Mouse (Mus musculus): ENCODE measurements around the gene Bcat2. TPM values are rescaled to one million over a fixed set of nuclear protein-coding genes. Genes with fewer than 3 reads are reported as not detected.

Bcat2 gene
- polyA plus RNA-seq, 2 experiments: 35.9 to 40.6 TPM

GRCm38 (mm10) chr7:45634946-45635681, 65.2 kb downstream of the Bcat2 start:
- Histone ChIP-seq H3K27me3 (ENCODE audit: control insufficient read depth, insufficient read depth, low read length) (no peaks in the 10 kb centered on the region; the same call in 1 of the 2 replicates), H3K4me2 (ENCODE audit: low read depth) (no peak overlapping the region), H3K4me1 (replicated peaks; ENCODE audit: control insufficient read depth in 2 of 2, insufficient read depth in 2 of 2, low read length in 1 of 2) (no peaks in the 10 kb centered on the region; a peak in 2 of 4 replicates), H3K36me3 (replicated peaks; ENCODE audit: control insufficient read depth, insufficient read depth, low read depth) (no peaks in the 10 kb centered on the region), H3K27ac (no peak overlapping the region), H3K9me3 (ENCODE audit: control insufficient read depth, low read length) (no peaks in the 10 kb centered on the region), H3K9ac (replicated peaks) (no peak overlapping the region), H3K4me3 (ENCODE audit: insufficient read depth in 1 of 2, low read depth in 2 of 2, low read length in 2 of 2) (no peak overlapping the region)
- WGBS (ENCODE audit: insufficient replicate concordance): 47% methylated on average over 11 of the region's 11 CpGs
- DNase-seq (ENCODE audit: low read depth in 3 of 3, low spot score in 3 of 3) (peak in 1 of 3 experiments; percentile 14), ATAC-seq (ENCODE audit: insufficient read depth) (peak; percentile 27; the same call in 1 of the 2 replicates)
- TF ChIP-seq CTCF (IDR thresholded peaks at IDR 0.05; ENCODE audit: low read depth) (no peak), EP300 (IDR thresholded peaks at IDR 0.05; ENCODE audit: low read depth) (no peak)

DNA sequence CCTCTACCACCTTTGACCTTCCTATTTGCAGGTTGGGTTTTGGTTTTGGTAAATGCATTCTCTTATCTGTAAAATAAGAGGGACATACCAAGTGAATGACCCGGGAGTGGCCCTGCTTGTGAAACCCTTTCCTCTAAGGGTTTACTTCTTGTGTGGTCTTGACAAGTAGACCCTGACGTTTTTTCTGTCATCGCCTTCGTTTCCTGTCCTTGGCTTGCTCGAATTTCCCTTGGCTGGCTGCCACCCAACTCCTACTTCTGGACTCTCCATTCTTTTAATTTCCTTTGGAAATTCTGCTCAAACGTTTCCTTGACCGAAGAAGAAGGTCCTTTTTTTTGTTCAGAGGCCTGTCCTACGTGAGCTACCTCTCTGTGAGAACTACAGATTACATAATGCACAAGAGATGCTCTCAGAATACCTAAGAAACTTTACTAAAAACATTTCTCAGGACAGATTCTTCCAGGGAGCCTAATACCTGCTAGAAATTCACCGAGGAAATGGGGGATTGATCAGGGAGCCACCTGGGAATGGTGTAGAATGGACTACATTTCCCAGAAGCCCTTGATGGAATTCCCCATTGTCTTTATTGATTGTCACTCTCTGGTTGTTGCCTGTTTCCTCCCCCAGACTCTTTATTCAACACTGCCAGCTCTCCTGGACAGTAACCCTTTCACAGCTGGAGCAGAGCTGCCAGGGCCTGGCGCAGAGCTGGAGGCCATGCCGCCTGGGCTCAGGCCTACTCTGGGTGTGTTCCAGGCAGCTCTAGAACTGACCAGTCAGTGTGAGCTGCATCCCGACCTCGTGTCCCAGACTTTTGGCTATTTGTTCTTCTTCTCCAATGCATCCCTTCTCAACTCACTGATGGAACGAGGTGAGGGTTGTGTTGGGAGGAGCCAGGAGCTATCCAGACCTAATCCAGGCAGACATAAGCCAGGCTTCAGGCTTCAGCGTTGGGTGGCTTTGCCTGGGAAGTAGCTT, 66.0 kb downstream of the Bcat2 start:
- no peaks in the 10 kb centered on the region; the same call in 1 of the 2 replicates for H3K27me3 ChIP-seq (ENCODE audit: control insufficient read depth, insufficient read depth, low read length)
- WGBS (ENCODE audit: insufficient replicate concordance): 47% methylated on average over 15 of the region's 15 CpGs
- H3K4me3 ChIP-seq (ENCODE audit: insufficient read depth in 1 of 2, low read depth in 2 of 2, low read length in 2 of 2): no peak overlapping the region
- DNase-seq (ENCODE audit: low read depth in 3 of 3, low spot score in 3 of 3): no peak
- H3K9me3 ChIP-seq (ENCODE audit: control insufficient read depth, low read length): no peaks in the 10 kb centered on the region
- TF ChIP-seq CTCF (IDR thresholded peaks at IDR 0.05; ENCODE audit: low read depth): no peak
- no peak for TF ChIP-seq EP300 (IDR thresholded peaks at IDR 0.05; ENCODE audit: low read depth)
- H3K4me2 ChIP-seq (ENCODE audit: low read depth): no peak overlapping the region
- H3K4me1 ChIP-seq (replicated peaks; ENCODE audit: control insufficient read depth in 2 of 2, insufficient read depth in 2 of 2, low read length in 1 of 2): no peaks in the 10 kb centered on the region; a peak in 2 of 4 replicates
- no peak for ATAC-seq (ENCODE audit: insufficient read depth)
- H3K9ac ChIP-seq (replicated peaks): no peak overlapping the region
- no peaks in the 10 kb centered on the region for H3K36me3 ChIP-seq (replicated peaks; ENCODE audit: control insufficient read depth, insufficient read depth, low read depth)
- no peak overlapping the region for H3K27ac ChIP-seq

GRCm38 (mm10) chr7:45637710-45638109, 67.8 kb downstream of the Bcat2 start:
- TF ChIP-seq EP300 (IDR thresholded peaks at IDR 0.05; ENCODE audit: low read depth): no peak
- no peak for TF ChIP-seq CTCF (IDR thresholded peaks at IDR 0.05; ENCODE audit: low read depth)
- ATAC-seq (ENCODE audit: insufficient read depth) (no peak), DNase-seq (ENCODE audit: low read depth in 3 of 3, low spot score in 3 of 3) (no peak)
- H3K4me1 ChIP-seq (replicated peaks; ENCODE audit: control insufficient read depth in 2 of 2, insufficient read depth in 2 of 2, low read length in 1 of 2): no peaks in the 10 kb centered on the region; a peak in 2 of 4 replicates
- no peak overlapping the region for H3K27ac ChIP-seq
- no peak overlapping the region for H3K4me3 ChIP-seq (ENCODE audit: insufficient read depth in 1 of 2, low read depth in 2 of 2, low read length in 2 of 2)
- WGBS (ENCODE audit: insufficient replicate concordance): 70% methylated on average over 6 of the region's 6 CpGs
- no peak overlapping the region for H3K4me2 ChIP-seq (ENCODE audit: low read depth)
- no peak overlapping the region for H3K9ac ChIP-seq (replicated peaks)
- H3K9me3 ChIP-seq (ENCODE audit: control insufficient read depth, low read length): no peaks in the 10 kb centered on the region
- H3K36me3 ChIP-seq (replicated peaks; ENCODE audit: control insufficient read depth, insufficient read depth, low read depth): no peaks in the 10 kb centered on the region
- H3K27me3 ChIP-seq (ENCODE audit: control insufficient read depth, insufficient read depth, low read length): no peaks in the 10 kb centered on the region

- no peaks in the 10 kb centered on the region for H3K9me3 ChIP-seq (ENCODE audit: control insufficient read depth, low read length)
- no peak overlapping the region for H3K9ac ChIP-seq (replicated peaks)
- ATAC-seq (ENCODE audit: insufficient read depth) (peak; percentile 45; the same call in 1 of the 2 replicates), DNase-seq (ENCODE audit: low read depth in 3 of 3, low spot score in 3 of 3) (peak in 1 of 3 experiments; percentile 22)
- no peaks in the 10 kb centered on the region for H3K27me3 ChIP-seq (ENCODE audit: control insufficient read depth, insufficient read depth, low read length)
- no peak overlapping the region for H3K27ac ChIP-seq
- H3K4me3 ChIP-seq (ENCODE audit: insufficient read depth in 1 of 2, low read depth in 2 of 2, low read length in 2 of 2): no peak overlapping the region
- H3K36me3 ChIP-seq (replicated peaks; ENCODE audit: control insufficient read depth, insufficient read depth, low read depth): no peaks in the 10 kb centered on the region
- peak overlapping the region; percentile 28; the same call in 1 of the 2 replicates for H3K4me2 ChIP-seq (ENCODE audit: low read depth)
- TF ChIP-seq CTCF (IDR thresholded peaks at IDR 0.05; ENCODE audit: low read depth): no peak
- no peak for TF ChIP-seq EP300 (IDR thresholded peaks at IDR 0.05; ENCODE audit: low read depth)
- 64% methylated on average over 29 of the region's 29 CpGs for WGBS (ENCODE audit: insufficient replicate concordance)
- H3K4me1 ChIP-seq (replicated peaks; ENCODE audit: control insufficient read depth in 2 of 2, insufficient read depth in 2 of 2, low read length in 1 of 2): peaks cover 0 to 6% of the 10 kb centered on the region in 2 experiments; a peak in 2 of 4 replicates
Measured at GRCm38 (mm10) chr7:45638623-45639401, 68.9 kb downstream of the Bcat2 start.

Other genes starting within 250 kb of the Bcat2 start
Only the 30 nearest of the 36 such genes appear.
- gene Lin7b, start 199.6 kb upstream of the Bcat2 start, polyA plus RNA-seq (2012; rRNA removed): 0.10 and 0.23 TPM in 2 replicates
- gene Lin7b, start 199.6 kb upstream of the Bcat2 start, polyA plus RNA-seq (2014; fragmentation: Nextera tagmentation; extraction: Ambion mirVana): 0.20 TPM in 1 of 2 replicates, not detected in the other
- 132 and 203 TPM in 2 replicates for gene Snrnp70, start 174.4 kb upstream of the Bcat2 start, polyA plus RNA-seq (2012; rRNA removed)
- 28.0 and 28.8 TPM in 2 replicates for gene Snrnp70, start 174.4 kb upstream of the Bcat2 start, polyA plus RNA-seq (2014; fragmentation: Nextera tagmentation; extraction: Ambion mirVana)
- not detected in 2 replicates for gene Kcna7, start 164.5 kb upstream of the Bcat2 start, polyA plus RNA-seq (2012; rRNA removed)
- gene Kcna7, start 164.5 kb upstream of the Bcat2 start, polyA plus RNA-seq (2014; fragmentation: Nextera tagmentation; extraction: Ambion mirVana): not detected in 2 replicates
- 0.04 and 0.20 TPM in 2 replicates for gene Ntf5, start 156.5 kb upstream of the Bcat2 start, polyA plus RNA-seq (2012; rRNA removed)
- 0.18 and 0.19 TPM in 2 replicates for gene Ntf5, start 156.5 kb upstream of the Bcat2 start, polyA plus RNA-seq (2014; fragmentation: Nextera tagmentation; extraction: Ambion mirVana)
- gene Lhb, start 149.3 kb upstream of the Bcat2 start, polyA plus RNA-seq (2012; rRNA removed): not detected in 2 replicates
- not detected in 2 replicates for gene Lhb, start 149.3 kb upstream of the Bcat2 start, polyA plus RNA-seq (2014; fragmentation: Nextera tagmentation; extraction: Ambion mirVana)
- gene Gys1, start 135.3 kb upstream of the Bcat2 start, polyA plus RNA-seq (2012; rRNA removed): 3.2 and 3.6 TPM in 2 replicates
- gene Gys1, start 135.3 kb upstream of the Bcat2 start, polyA plus RNA-seq (2014; fragmentation: Nextera tagmentation; extraction: Ambion mirVana): 2.8 and 3.1 TPM in 2 replicates
- gene Ruvbl2, start 132.1 kb upstream of the Bcat2 start, polyA plus RNA-seq (2012; rRNA removed): 65.7 and 69.5 TPM in 2 replicates
- 67.5 and 82.7 TPM in 2 replicates for gene Ruvbl2, start 132.1 kb upstream of the Bcat2 start, polyA plus RNA-seq (2014; fragmentation: Nextera tagmentation; extraction: Ambion mirVana)
- gene Ftl1, start 110.3 kb upstream of the Bcat2 start, polyA plus RNA-seq (2012; rRNA removed): 1,846 and 1,956 TPM in 2 replicates
- 4,811 and 5,161 TPM in 2 replicates for gene Ftl1, start 110.3 kb upstream of the Bcat2 start, polyA plus RNA-seq (2014; fragmentation: Nextera tagmentation; extraction: Ambion mirVana)
- 57.9 and 68.5 TPM in 2 replicates for gene Bax, start 103.3 kb upstream of the Bcat2 start, polyA plus RNA-seq (2012; rRNA removed)
- gene Bax, start 103.3 kb upstream of the Bcat2 start, polyA plus RNA-seq (2014; fragmentation: Nextera tagmentation; extraction: Ambion mirVana): 49.7 and 62.4 TPM in 2 replicates
- 0.06 and 0.13 TPM in 2 replicates for gene Tulp2, start 88.3 kb upstream of the Bcat2 start, polyA plus RNA-seq (2012; rRNA removed)
- gene Tulp2, start 88.3 kb upstream of the Bcat2 start, polyA plus RNA-seq (2014; fragmentation: Nextera tagmentation; extraction: Ambion mirVana): 0.47 and 0.57 TPM in 2 replicates
- not detected in 2 replicates for gene Gm45808, start 83.3 kb upstream of the Bcat2 start, polyA plus RNA-seq (2012; rRNA removed)
- 0.20 TPM in 1 of 2 replicates, not detected in the other for gene Gm45808, start 83.3 kb upstream of the Bcat2 start, polyA plus RNA-seq (2014; fragmentation: Nextera tagmentation; extraction: Ambion mirVana)
- 1.5 and 2.2 TPM in 2 replicates for gene Dhdh, start 81.3 kb upstream of the Bcat2 start, polyA plus RNA-seq (2012; rRNA removed)
- gene Dhdh, start 81.3 kb upstream of the Bcat2 start, polyA plus RNA-seq (2014; fragmentation: Nextera tagmentation; extraction: Ambion mirVana): 1.6 and 1.8 TPM in 2 replicates
- gene Nucb1, start 59.7 kb upstream of the Bcat2 start, polyA plus RNA-seq (2012; rRNA removed): 48.2 and 58.8 TPM in 2 replicates
- 81.7 and 97.2 TPM in 2 replicates for gene Nucb1, start 59.7 kb upstream of the Bcat2 start, polyA plus RNA-seq (2014; fragmentation: Nextera tagmentation; extraction: Ambion mirVana)
- gene Ppp1r15a, start 43.9 kb upstream of the Bcat2 start, polyA plus RNA-seq (2012; rRNA removed): 79.3 and 140 TPM in 2 replicates
- gene Ppp1r15a, start 43.9 kb upstream of the Bcat2 start, polyA plus RNA-seq (2014; fragmentation: Nextera tagmentation; extraction: Ambion mirVana): 165 and 183 TPM in 2 replicates
- gene Plekha4, start 43.8 kb upstream of the Bcat2 start, polyA plus RNA-seq (2012; rRNA removed): 0.52 and 0.90 TPM in 2 replicates
- 0.40 and 0.41 TPM in 2 replicates for gene Plekha4, start 43.8 kb upstream of the Bcat2 start, polyA plus RNA-seq (2014; fragmentation: Nextera tagmentation; extraction: Ambion mirVana)
- gene Hsd17b14, start 15.3 kb upstream of the Bcat2 start, polyA plus RNA-seq (2012; rRNA removed): 0.95 and 2.1 TPM in 2 replicates
- 1.2 and 2.5 TPM in 2 replicates for gene Hsd17b14, start 15.3 kb upstream of the Bcat2 start, polyA plus RNA-seq (2014; fragmentation: Nextera tagmentation; extraction: Ambion mirVana)
- gene Fgf21, start 45.3 kb downstream of the Bcat2 start, polyA plus RNA-seq (2012; rRNA removed): not detected in 2 replicates
- not detected in 2 replicates for gene Fgf21, start 45.3 kb downstream of the Bcat2 start, polyA plus RNA-seq (2014; fragmentation: Nextera tagmentation; extraction: Ambion mirVana)
- not detected in 2 replicates for gene Fut1, start 47.1 kb downstream of the Bcat2 start, polyA plus RNA-seq (2012; rRNA removed)
- not detected in 2 replicates for gene Fut1, start 47.1 kb downstream of the Bcat2 start, polyA plus RNA-seq (2014; fragmentation: Nextera tagmentation; extraction: Ambion mirVana)
- 0.10 and 0.15 TPM in 2 replicates for gene Izumo1, start 51.7 kb downstream of the Bcat2 start, polyA plus RNA-seq (2012; rRNA removed)
- gene Izumo1, start 51.7 kb downstream of the Bcat2 start, polyA plus RNA-seq (2014; fragmentation: Nextera tagmentation; extraction: Ambion mirVana): 0.09 TPM in 1 of 2 replicates, not detected in the other
- 2.2 and 2.6 TPM in 2 replicates for gene Rasip1, start 57.3 kb downstream of the Bcat2 start, polyA plus RNA-seq (2012; rRNA removed)
- gene Rasip1, start 57.3 kb downstream of the Bcat2 start, polyA plus RNA-seq (2014; fragmentation: Nextera tagmentation; extraction: Ambion mirVana): 1.3 and 2.6 TPM in 2 replicates
- gene Mamstr, start 69.8 kb downstream of the Bcat2 start, polyA plus RNA-seq (2012; rRNA removed): 0.25 and 0.56 TPM in 2 replicates
- gene Mamstr, start 69.8 kb downstream of the Bcat2 start, polyA plus RNA-seq (2014; fragmentation: Nextera tagmentation; extraction: Ambion mirVana): 0.18 TPM in 1 of 2 replicates, not detected in the other
- gene Fut2, start 96.2 kb downstream of the Bcat2 start, polyA plus RNA-seq (2012; rRNA removed): 0.17 TPM in 1 of 2 replicates, not detected in the other
- gene Fut2, start 96.2 kb downstream of the Bcat2 start, polyA plus RNA-seq (2014; fragmentation: Nextera tagmentation; extraction: Ambion mirVana): not detected in 2 replicates
- gene Ntn5, start 113.9 kb downstream of the Bcat2 start, polyA plus RNA-seq (2012; rRNA removed): 0.04 TPM in 1 of 2 replicates, not detected in the other
- gene Ntn5, start 113.9 kb downstream of the Bcat2 start, polyA plus RNA-seq (2014; fragmentation: Nextera tagmentation; extraction: Ambion mirVana): not detected in 2 replicates
- gene Sec1, start 124.2 kb downstream of the Bcat2 start, polyA plus RNA-seq (2012; rRNA removed): 0.02 and 0.03 TPM in 2 replicates
- gene Sec1, start 124.2 kb downstream of the Bcat2 start, polyA plus RNA-seq (2014; fragmentation: Nextera tagmentation; extraction: Ambion mirVana): not detected in 2 replicates
- gene Car11, start 129.7 kb downstream of the Bcat2 start, polyA plus RNA-seq (2012; rRNA removed): 0.23 and 0.58 TPM in 2 replicates
- gene Car11, start 129.7 kb downstream of the Bcat2 start, polyA plus RNA-seq (2014; fragmentation: Nextera tagmentation; extraction: Ambion mirVana): 0.42 and 0.44 TPM in 2 replicates
- 0.69 and 0.80 TPM in 2 replicates for gene Dbp, start 134.9 kb downstream of the Bcat2 start, polyA plus RNA-seq (2012; rRNA removed)
- 0.51 and 0.54 TPM in 2 replicates for gene Dbp, start 134.9 kb downstream of the Bcat2 start, polyA plus RNA-seq (2014; fragmentation: Nextera tagmentation; extraction: Ambion mirVana)
- gene Rpl18, start 145.3 kb downstream of the Bcat2 start, polyA plus RNA-seq (2012; rRNA removed): 499 and 605 TPM in 2 replicates
- gene Rpl18, start 145.3 kb downstream of the Bcat2 start, polyA plus RNA-seq (2014; fragmentation: Nextera tagmentation; extraction: Ambion mirVana): 832 and 846 TPM in 2 replicates
- 7.6 and 9.1 TPM in 2 replicates for gene Sphk2, start 147.8 kb downstream of the Bcat2 start, polyA plus RNA-seq (2012; rRNA removed)
- gene Sphk2, start 147.8 kb downstream of the Bcat2 start, polyA plus RNA-seq (2014; fragmentation: Nextera tagmentation; extraction: Ambion mirVana): 5.8 and 9.0 TPM in 2 replicates
- 0.31 and 0.32 TPM in 2 replicates for gene Fam83e, start 151.1 kb downstream of the Bcat2 start, polyA plus RNA-seq (2012; rRNA removed)
- gene Fam83e, start 151.1 kb downstream of the Bcat2 start, polyA plus RNA-seq (2014; fragmentation: Nextera tagmentation; extraction: Ambion mirVana): 0.14 and 0.32 TPM in 2 replicates
- not detected in 2 replicates for gene Spaca4, start 155.7 kb downstream of the Bcat2 start, polyA plus RNA-seq (2012; rRNA removed)
- not detected in 2 replicates for gene Spaca4, start 155.7 kb downstream of the Bcat2 start, polyA plus RNA-seq (2014; fragmentation: Nextera tagmentation; extraction: Ambion mirVana)